Mouse (Mus musculus) kidney, adult 18-20 months (tissue): ENCODE data around the gene Skap2.

ENCODE experiments used
- DNase-seq: peaks from one replicate; pipeline ENCODE4 v3.0.0; 2021

Gene Skap2

DNA sequence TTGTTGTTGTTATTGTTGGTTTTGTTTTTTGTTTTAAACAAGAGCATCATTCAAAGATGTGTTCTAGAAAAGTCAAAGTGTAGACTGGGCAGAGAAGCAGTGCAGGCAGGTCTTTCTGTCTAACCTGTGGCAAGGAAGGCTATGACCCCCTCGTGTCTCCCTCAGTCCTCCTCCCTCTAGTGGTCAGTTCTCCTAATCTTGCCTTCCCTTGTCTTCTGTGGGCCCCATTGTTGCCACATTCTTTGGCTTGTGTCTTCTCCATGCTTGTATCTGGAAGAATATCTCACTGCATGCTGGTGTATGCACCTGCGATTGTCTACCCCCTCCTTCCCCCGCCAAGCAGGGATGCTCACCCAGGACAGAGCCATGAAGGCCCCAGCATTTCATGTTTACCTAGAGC is 174.2 kb downstream of the Skap2 start:
- DNase-seq: no peak

DNA sequence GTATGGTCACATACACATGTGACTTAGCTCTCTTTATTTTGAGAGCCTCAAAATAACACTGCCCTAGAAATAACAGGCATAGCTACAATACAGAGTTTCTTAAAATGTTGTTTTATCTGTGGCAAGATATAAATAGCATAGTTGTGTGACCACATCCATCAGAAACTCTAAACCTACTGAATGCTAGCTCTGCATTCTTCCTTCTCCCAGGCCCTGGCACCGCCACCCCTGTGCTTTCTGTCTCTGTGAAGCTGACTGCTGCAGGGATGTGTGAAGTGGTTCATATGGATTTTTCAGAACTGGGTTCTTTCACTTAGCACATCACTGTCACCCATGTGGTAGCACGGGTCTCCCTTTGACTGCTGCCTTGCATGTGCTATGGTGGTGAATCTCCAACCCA is 179.0 kb downstream of the Skap2 start:
- DNase-seq: no peak

DNA sequence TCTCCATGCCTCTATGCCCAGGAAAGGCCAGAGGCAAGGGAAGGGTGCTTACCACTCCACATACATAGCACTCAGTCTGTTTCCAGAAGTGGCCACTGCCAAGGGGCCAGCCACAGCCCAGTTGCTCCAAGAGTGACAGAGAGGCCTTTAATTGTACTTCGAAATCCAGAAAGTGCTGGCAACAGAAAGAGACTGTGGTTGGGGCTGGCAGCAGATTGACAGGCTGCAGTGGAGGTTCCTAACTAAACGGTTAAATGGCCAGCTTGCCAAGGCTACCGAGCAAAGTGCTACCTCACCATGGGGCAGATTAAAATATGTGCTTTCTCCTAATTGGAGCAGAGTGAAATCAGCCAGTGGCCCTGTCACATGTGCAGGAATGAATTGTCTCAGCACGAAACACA is 186.7 kb downstream of the Skap2 start:
- peak; percentile 39 for DNase-seq

DNA sequence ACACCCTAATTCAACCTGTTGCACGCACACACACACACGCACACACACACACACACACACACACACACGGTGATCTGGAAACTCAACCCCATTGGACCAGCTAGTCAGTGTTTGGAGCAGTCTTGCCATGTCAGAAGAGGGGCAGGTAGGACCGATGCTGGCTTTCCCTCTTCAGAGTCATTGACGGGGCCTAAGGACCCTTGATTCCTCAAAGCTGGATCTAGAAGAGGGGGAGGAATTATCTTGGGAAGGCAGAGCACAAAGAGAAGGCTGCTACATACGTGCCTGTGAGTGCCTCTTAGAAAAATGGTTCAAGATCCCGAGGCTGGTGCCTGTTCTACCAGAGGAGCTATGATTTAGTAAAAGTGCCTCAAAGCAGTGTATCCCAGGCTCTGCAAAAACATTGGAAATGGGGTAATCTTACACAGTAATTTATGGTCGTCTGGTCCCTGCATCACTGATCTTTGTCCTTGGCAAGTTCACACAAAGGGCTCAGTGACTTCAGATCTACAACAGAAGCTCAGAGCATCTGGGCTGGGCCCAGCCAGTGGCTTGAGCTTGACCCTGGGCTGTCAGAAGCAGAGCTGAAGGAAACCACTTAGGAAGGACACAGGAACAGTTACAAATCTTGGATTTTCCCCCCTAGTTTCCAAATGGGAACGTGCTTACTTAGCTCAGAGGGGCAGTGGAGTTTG is 188.1 kb downstream of the Skap2 start:
- no peak for DNase-seq

DNA sequence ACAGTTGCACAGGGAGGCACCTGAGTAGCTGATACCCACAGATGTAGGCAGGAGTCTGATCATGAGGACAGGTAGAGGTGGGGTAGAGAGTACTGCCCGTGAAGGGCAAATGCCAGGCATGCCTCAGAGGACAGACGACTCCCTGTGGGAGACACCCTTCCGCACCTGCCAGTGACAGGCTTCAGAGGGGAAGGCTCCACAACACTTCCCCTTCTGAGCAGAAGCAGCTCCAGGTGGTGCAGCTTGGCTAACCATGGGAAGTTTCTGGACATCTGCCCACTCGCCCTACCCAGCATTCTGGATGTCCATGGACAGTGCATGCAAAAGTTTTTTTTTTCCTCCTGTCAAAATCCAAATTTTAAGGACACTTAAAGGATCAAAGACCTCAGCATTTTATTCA is 190.3 kb downstream of the Skap2 start:
- DNase-seq: peak; percentile 18

DNA sequence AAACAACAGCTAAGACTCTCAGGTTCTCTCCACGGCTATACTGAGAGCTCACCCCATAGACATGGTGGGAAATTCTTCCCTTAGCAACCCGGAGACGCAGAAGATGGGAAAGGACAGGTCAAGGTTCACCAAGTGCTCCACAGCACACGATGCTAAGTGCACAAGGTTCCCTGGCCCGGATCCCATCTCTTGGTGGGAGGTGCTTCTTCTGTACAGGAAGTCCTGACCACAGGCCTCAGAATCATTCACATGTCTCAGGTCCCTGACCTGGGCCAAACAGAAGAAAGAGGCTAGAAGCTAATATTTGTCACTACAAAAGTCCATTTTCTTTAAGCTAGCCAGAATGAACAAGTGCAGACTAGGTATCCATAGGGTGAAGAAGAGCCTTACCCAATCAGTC is 191.5 kb downstream of the Skap2 start:
- DNase-seq: peak; percentile 51

DNA sequence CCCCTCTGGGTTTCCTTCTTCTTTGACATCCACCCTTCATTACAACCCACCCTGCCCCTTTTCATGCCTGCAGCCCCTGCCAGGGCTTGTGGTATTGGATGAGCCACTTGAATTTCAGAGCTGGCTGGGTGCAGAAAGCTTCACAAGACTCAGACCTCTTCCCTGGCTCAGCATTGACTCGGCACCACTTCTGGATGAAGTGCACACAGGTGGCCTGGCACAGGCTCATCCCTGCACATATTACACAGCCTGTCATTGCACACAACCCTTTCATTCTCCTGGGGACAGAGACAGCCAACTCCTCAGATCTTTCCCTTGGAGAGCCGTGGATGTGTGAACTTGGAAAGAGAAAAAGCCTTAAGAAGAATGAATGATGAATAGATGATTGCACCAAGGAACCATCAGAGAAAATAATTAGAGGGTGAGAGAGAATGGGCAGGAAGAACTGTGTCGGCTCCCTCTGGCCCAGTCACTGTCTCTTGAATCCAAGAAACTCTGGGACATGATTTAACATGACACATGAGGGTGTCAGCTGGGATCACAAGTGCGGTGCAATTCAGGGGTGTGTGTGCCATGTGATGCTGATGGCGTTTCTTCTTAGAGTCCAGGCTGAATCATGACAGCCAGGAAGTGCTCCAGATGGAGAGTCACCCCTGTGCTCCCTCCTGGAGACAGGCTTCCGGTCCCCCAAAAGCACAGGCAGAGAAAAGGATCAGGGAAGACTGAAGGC is 195.3 kb downstream of the Skap2 start:
- DNase-seq: no peak

DNA sequence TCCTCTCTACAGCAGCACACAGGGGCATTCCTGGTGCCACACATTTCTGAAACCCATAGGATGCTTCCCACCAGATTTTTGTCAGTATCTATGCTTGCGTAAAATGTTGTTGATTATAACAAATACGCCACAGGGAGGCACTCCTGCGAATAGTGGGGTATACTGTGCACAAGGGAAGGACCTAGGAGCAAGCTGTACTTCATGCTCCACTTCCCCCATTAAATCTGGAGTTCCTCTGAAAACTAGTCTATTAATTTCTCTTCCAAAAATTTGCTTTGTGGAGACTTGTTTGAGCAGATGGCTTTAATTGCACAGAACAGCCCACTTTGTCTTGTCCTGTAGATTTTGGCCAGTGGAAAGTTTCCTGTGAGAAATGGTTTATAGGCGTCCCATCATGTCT is 201.4 kb downstream of the Skap2 start:
- DNase-seq: no peak

DNA sequence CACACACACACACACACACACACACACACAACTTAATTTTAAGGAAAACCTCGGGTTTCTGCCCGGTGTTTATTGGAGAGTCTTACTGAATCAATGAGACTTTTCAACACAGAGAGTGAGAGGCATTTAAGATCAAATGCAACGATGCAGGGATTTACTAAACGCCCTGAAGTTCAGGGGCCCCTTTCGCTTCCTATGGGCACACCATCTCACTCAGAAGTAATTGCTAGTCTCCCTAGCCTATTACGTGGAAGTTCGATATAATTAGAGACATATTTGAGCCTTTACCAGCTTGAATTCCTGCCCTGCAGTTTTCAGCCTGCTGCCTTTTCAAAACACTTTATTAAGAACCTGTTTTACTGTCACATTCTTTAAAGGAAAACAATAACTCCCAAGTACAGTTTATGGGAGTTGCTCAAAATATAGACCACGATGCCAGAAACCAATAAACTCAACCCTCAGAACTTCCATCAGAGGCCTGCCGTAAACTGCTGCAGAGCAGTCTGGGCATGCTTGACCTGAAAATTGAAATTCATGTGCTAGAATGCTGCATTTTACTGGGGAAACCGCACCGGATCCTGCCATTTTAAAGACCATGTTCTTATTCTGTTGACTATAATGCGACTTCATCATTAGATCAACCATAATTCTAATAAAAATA is 203.1 kb downstream of the Skap2 start:
- no peak for DNase-seq

DNA sequence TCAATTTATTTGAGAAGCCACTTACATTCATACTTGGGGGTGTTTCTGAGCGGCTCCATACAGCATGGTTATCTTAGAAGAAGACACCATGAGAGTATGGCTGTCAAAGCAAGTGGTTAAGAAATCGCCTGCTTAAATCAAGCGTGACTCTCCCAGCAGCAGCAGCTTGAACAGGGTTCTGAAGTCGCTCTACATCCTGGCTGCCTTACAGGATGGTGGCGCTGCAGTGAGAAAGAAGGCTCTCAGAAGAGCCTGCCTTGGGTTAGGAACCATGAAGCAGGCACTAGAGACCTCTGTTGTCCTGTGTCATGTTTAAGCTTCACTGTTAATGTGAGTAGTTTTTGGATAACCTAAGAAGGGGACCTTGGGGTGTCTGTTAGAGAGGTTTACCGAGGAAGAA is 204.3 kb downstream of the Skap2 start:
- DNase-seq: no peak
